In genomic region chr3:137778113-137778512, GRCm38 (mm10) we compare ENCODE assay signal across 8 mouse cellular contexts.
A peak's percentile ranks its signal among the peaks of the same experiment; 100 is the strongest.
DNase-seq lines count a peak whose midpoint lies in the region; ATAC-seq and TF ChIP-seq lines count a peak whose summit lies in the region.

No protein-coding gene starts in this region.

- no peaks in the 10 kb centered on the region for H3K4me1 ChIP-seq in embryonic facial prominence, embryonic 14.5 days (ENCODE audit: control insufficient read depth, insufficient read depth, low read length)
- 0 out of 2 replicates have a peak, but pooled peaks cover 3% of the 10 kb centered on the region for H3K4me1 ChIP-seq in hindbrain, postnatal 0 days (ENCODE audit: insufficient read depth, low read length)
- H3K4me1 ChIP-seq in lung, postnatal 0 days (ENCODE audit: insufficient read depth, low read depth, low read length) = no peaks in the 10 kb centered on the region

- no peak overlapping the region for H3K9ac ChIP-seq in embryonic facial prominence, embryonic 14.5 days (ENCODE audit: low read depth, low read length)
- H3K9ac ChIP-seq in hindbrain, postnatal 0 days (replicated peaks; ENCODE audit: low read length) = no peak overlapping the region
- no peak overlapping the region for H3K9ac ChIP-seq in lung, postnatal 0 days (replicated peaks; ENCODE audit: low read depth)

- TF ChIP-seq CTCF in hindbrain, postnatal 0 days (IDR thresholded peaks at IDR 0.05; ENCODE audit: low read depth) = peak; percentile 68
- TF ChIP-seq CTCF in lung, postnatal 0 days (IDR thresholded peaks at IDR 0.05) = peak; percentile 69

- no peak for TF ChIP-seq EP300 in lung, postnatal 0 days (IDR thresholded peaks at IDR 0.05)

- peak overlapping the region; percentile 21; the same call in 1 of the 2 replicates for H3K4me2 ChIP-seq in embryonic facial prominence, embryonic 14.5 days (ENCODE audit: low read depth, low read length)
- H3K4me2 ChIP-seq in hindbrain, postnatal 0 days (ENCODE audit: low read depth, low read length) = 0 out of 2 replicates have a peak overlapping the region, but pooled peaks have one; percentile 21
- no peak overlapping the region for H3K4me2 ChIP-seq in lung, postnatal 0 days (replicated peaks; ENCODE audit: low read depth, low read length)

- ATAC-seq in embryonic facial prominence, embryonic 14.5 days (ENCODE audit: low read depth) = peak; percentile 42; the same call in 1 of the 2 replicates
- ATAC-seq in hindbrain, postnatal 0 days = peak; percentile 79
- peak; percentile 26; the same call in 1 of the 2 replicates for ATAC-seq in lung, postnatal 0 days

- DNase-seq in adrenal gland, adult 2 months = peak; percentile 4
- no peak for DNase-seq in adrenal gland, adult 18-20 months (ENCODE audit: low spot score in 2 of 2)
- DNase-seq in right cerebral cortex, postnatal 14 days = peak; percentile 14
- no peak for DNase-seq in right cerebral cortex, postnatal 25 days
- peak; percentile 49 for DNase-seq in embryonic facial prominence, embryonic 14.5 days (ENCODE audit: low spot score)
- DNase-seq in hindbrain, postnatal 0 days (ENCODE audit: low spot score) = peak; percentile 79
- peak; percentile 63 for DNase-seq in lung, postnatal 0 days (ENCODE audit: low spot score)
- DNase-seq in splenic B cell, adult 2 months (ENCODE audit: low read depth, low spot score) = peak; percentile 72

- H3K27me3 ChIP-seq in embryonic facial prominence, embryonic 14.5 days (replicated peaks; ENCODE audit: control insufficient read depth, insufficient read depth, low read length) = 0 out of 2 replicates have a peak, but pooled peaks cover 4% of the 10 kb centered on the region
- H3K27me3 ChIP-seq in hindbrain, postnatal 0 days (ENCODE audit: insufficient read depth, low read length) = no peaks in the 10 kb centered on the region
- no peaks in the 10 kb centered on the region for H3K27me3 ChIP-seq in lung, postnatal 0 days (replicated peaks; ENCODE audit: insufficient read depth, low read length)
- H3K27me3 ChIP-seq in splenic B cell, adult 2 months (ENCODE audit: control insufficient read depth, insufficient read depth, low read length, poor library complexity, severe bottlenecking) = no peaks in the 10 kb centered on the region

- 44% methylated on average over 7 of the region's 7 CpGs for WGBS in embryonic facial prominence, embryonic 14.5 days
- WGBS in hindbrain, postnatal 0 days = 40% methylated on average over 7 of the region's 7 CpGs
- WGBS in lung, postnatal 0 days = 30% methylated on average over 7 of the region's 7 CpGs

- no peak overlapping the region for H3K4me3 ChIP-seq in embryonic facial prominence, embryonic 14.5 days (ENCODE audit: low read depth, low read length)
- no peak overlapping the region for H3K4me3 ChIP-seq in hindbrain, postnatal 0 days (ENCODE audit: low read length)
- H3K4me3 ChIP-seq in lung, postnatal 0 days (ENCODE audit: low read depth, low read length) = no peak overlapping the region

- no peak overlapping the region for H3K27ac ChIP-seq in embryonic facial prominence, embryonic 14.5 days (replicated peaks; ENCODE audit: low read depth, low read length)
- no peak overlapping the region for H3K27ac ChIP-seq in hindbrain, postnatal 0 days
- no peak overlapping the region for H3K27ac ChIP-seq in lung, postnatal 0 days (ENCODE audit: low read length)

- H3K9me3 ChIP-seq in embryonic facial prominence, embryonic 14.5 days (ENCODE audit: control insufficient read depth, low read length) = no peaks in the 10 kb centered on the region
- no peaks in the 10 kb centered on the region for H3K9me3 ChIP-seq in hindbrain, postnatal 0 days (ENCODE audit: low read length)
- H3K9me3 ChIP-seq in lung, postnatal 0 days (ENCODE audit: low read length) = no peaks in the 10 kb centered on the region

- H3K36me3 ChIP-seq in embryonic facial prominence, embryonic 14.5 days (ENCODE audit: control insufficient read depth, insufficient read depth, low read length) = no peaks in the 10 kb centered on the region
- no peaks in the 10 kb centered on the region for H3K36me3 ChIP-seq in hindbrain, postnatal 0 days (ENCODE audit: insufficient read depth, low read length)
- no peaks in the 10 kb centered on the region for H3K36me3 ChIP-seq in lung, postnatal 0 days (ENCODE audit: insufficient read depth, low read length)
- no peaks in the 10 kb centered on the region for H3K36me3 ChIP-seq in splenic B cell, adult 2 months (ENCODE audit: control insufficient read depth, insufficient read depth, low read length, poor library complexity, severe bottlenecking)

Comparison
In these comparisons a context has a peak if more than half of its experiments do, and no peak if none do; other contexts are left out.
1. DNase-seq: peak in adrenal gland, adult 2 months (single experiment), right cerebral cortex, postnatal 14 days (single experiment), embryonic facial prominence, embryonic 14.5 days (single experiment), hindbrain, postnatal 0 days (single experiment), lung, postnatal 0 days (single experiment) and splenic B cell, adult 2 months (single experiment); none in adrenal gland, adult 18-20 months (0 of 2) and right cerebral cortex, postnatal 25 days (single experiment).
2. ATAC-seq: peak in every context shown above with its lines; median percentile 79 in hindbrain, postnatal 0 days; 42 in embryonic facial prominence, embryonic 14.5 days; 26 in lung, postnatal 0 days.